Mouse (Mus musculus): ENCODE data around the gene Slc10a4.

GRCm38 (mm10) chr5:73061506-73062155, 54.9 kb downstream of the Slc10a4 start:
- TF ChIP-seq POLR2A (IDR thresholded peaks at IDR 0.05; ENCODE audit: insufficient read depth, low read depth, low read length) (no peak), CTCF (IDR thresholded peaks at IDR 0.05; ENCODE audit: insufficient read depth, low read depth, low read length) (no peak)

Data from olfactory bulb, adult 2 months (tissue).